Mouse (Mus musculus) intestine, postnatal 0 days (tissue): ENCODE measurements at regions not wholly inside any gene's neighbourhood (a gene's known extent, or its start where the extent isn't known, plus 50 kb on each side); places are given as distances from the start of the nearest gene placed in this dataset.

Experiments
- ATAC-seq: fragments of 200-750 bp; cut with Nextera tagmentation; 2 replicates; pipeline ENCODE4 v1.8.0; 2017; ENCODE audit warnings: mild to moderate bottlenecking, moderate TSS enrichment, moderate library complexity
- H3K27ac ChIP-seq: fragments of 300-500 bp; sonication (generic); 2 replicates; pipeline ENCODE4 v1.5.1; 2014; ENCODE audit warnings: mild to moderate bottlenecking, low read depth, low read length, moderate library complexity
- H3K27me3 ChIP-seq: fragments of 300-500 bp; sonication (generic); replicated peaks from 2 replicates; pipeline ENCODE4 v1.6.1; 2014; ENCODE audit warnings: low read length, mixed read lengths; ENCODE audit not compliant: control insufficient read depth, insufficient read depth
- H3K36me3 ChIP-seq: fragments of 300-500 bp; sonication (generic); 2 replicates; pipeline ENCODE4 v1.6.1; 2014; ENCODE audit warnings: mild to moderate bottlenecking, moderate library complexity; ENCODE audit not compliant: control insufficient read depth, insufficient read depth
- H3K4me1 ChIP-seq: fragments of 300-500 bp; sonication (generic); replicated peaks from 2 replicates; pipeline ENCODE4 v1.6.1; 2014; ENCODE audit warnings: antibody characterized with exemption, low read length, mixed read lengths; ENCODE audit not compliant: control insufficient read depth, insufficient read depth
- H3K4me2 ChIP-seq: fragments of 300-500 bp; sonication (generic); replicated peaks from 2 replicates; pipeline ENCODE4 v1.6.1; 2014; ENCODE audit warnings: low read depth, mild to moderate bottlenecking, moderate library complexity
- H3K4me3 ChIP-seq: fragments of 300-500 bp; sonication (generic); 2 replicates; pipeline ENCODE4 v1.5.1; 2014; ENCODE audit warnings: low read depth, low read length
- H3K9ac ChIP-seq: fragments of 300-500 bp; sonication (generic); 2 replicates; pipeline ENCODE4 v1.6.1; 2014; ENCODE audit warnings: mild to moderate bottlenecking, low read depth, low read length
- H3K9me3 ChIP-seq: fragments of 300-500 bp; sonication (generic); 2 replicates; pipeline ENCODE4 v1.6.1; 2016; ENCODE audit warnings: mixed run types; ENCODE audit not compliant: control insufficient read depth
- CTCF ChIP-seq: sonication (generic); IDR thresholded peaks from 2 replicates; pipeline ENCODE4 v1.5.1; 2016; ENCODE audit warnings: low read depth, mild to moderate bottlenecking, control low read depth, antibody characterized with exemption, moderate library complexity
- WGBS: fragments of 180-500 bp; shearing (Covaris S2); extraction: QIAGEN DNeasy Blood & Tissue Kit; methylation state at CpG from one replicate; pipeline ENCODE4 v1.1.7; 2014; 5-methylcytosine and 5-hydroxymethylcytosine counted together

- no peak overlapping the region for H3K4me3 ChIP-seq
- TF ChIP-seq CTCF: no peak
- H3K9ac ChIP-seq: no peak overlapping the region
- H3K4me2 ChIP-seq: no peak overlapping the region
- ATAC-seq: 0 out of 2 replicates have a peak, but pooled peaks have one; percentile 28
- peaks cover 4% of the 10 kb centered on the region; the same call in 1 of the 2 replicates for H3K27me3 ChIP-seq
- H3K36me3 ChIP-seq: no peaks in the 10 kb centered on the region
- H3K4me1 ChIP-seq: no peaks in the 10 kb centered on the region
- no peak overlapping the region for H3K27ac ChIP-seq
- no peaks in the 10 kb centered on the region for H3K9me3 ChIP-seq
- WGBS: 44% methylated on average over 5 of the region's 5 CpGs
Measured at GRCm38 (mm10) chr12:77133465-77134305, 104.2 kb upstream of the Fut8 start.

- Histone ChIP-seq H3K27me3 (no peaks in the 10 kb centered on the region; the same call in 1 of the 2 replicates), H3K4me3 (no peak overlapping the region), H3K9ac (no peak overlapping the region), H3K27ac (no peak overlapping the region), H3K9me3 (no peaks in the 10 kb centered on the region), H3K4me1 (no peaks in the 10 kb centered on the region), H3K4me2 (no peak overlapping the region), H3K36me3 (no peaks in the 10 kb centered on the region)
- ATAC-seq: no peak
- 46% methylated on average over 7 of the region's 7 CpGs for WGBS
- TF ChIP-seq CTCF: no peak
Measured at GRCm38 (mm10) chr12:77131328-77131727, 106.6 kb upstream of the Fut8 start.

GRCm38 (mm10) chr12:77130526-77130925, 107.4 kb upstream of the Fut8 start:
- Histone ChIP-seq H3K4me2 (no peak overlapping the region), H3K27ac (no peak overlapping the region), H3K36me3 (no peaks in the 10 kb centered on the region), H3K9ac (no peak overlapping the region), H3K9me3 (no peaks in the 10 kb centered on the region), H3K4me1 (no peaks in the 10 kb centered on the region), H3K27me3 (no peaks in the 10 kb centered on the region; the same call in 1 of the 2 replicates), H3K4me3 (no peak overlapping the region)
- no peak for ATAC-seq
- TF ChIP-seq CTCF: no peak
- 58% methylated on average over 6 of the region's 6 CpGs for WGBS

GRCm38 (mm10) chr12:77124267-77124666, 113.7 kb upstream of the Fut8 start:
- Histone ChIP-seq H3K9ac (no peak overlapping the region), H3K9me3 (no peaks in the 10 kb centered on the region), H3K27ac (no peak overlapping the region), H3K4me1 (no peaks in the 10 kb centered on the region), H3K4me2 (no peak overlapping the region), H3K27me3 (peaks cover 8% of the 10 kb centered on the region; the same call in 1 of the 2 replicates), H3K36me3 (no peaks in the 10 kb centered on the region), H3K4me3 (no peak overlapping the region)
- WGBS: 59% methylated on average over 1 of the region's 1 CpGs
- TF ChIP-seq CTCF: no peak
- no peak for ATAC-seq

GRCm38 (mm10) chr12:77113516-77113915, 124.4 kb upstream of the Fut8 start:
- H3K9me3 ChIP-seq: no peaks in the 10 kb centered on the region
- peaks cover 35% of the 10 kb centered on the region for H3K27me3 ChIP-seq
- TF ChIP-seq CTCF: no peak
- no peaks in the 10 kb centered on the region for H3K36me3 ChIP-seq
- H3K9ac ChIP-seq: no peak overlapping the region
- H3K4me3 ChIP-seq: no peak overlapping the region
- no peak for ATAC-seq
- H3K4me2 ChIP-seq: no peak overlapping the region
- no peak overlapping the region for H3K27ac ChIP-seq
- 83% methylated on average over 2 of the region's 2 CpGs for WGBS
- H3K4me1 ChIP-seq: no peaks in the 10 kb centered on the region

- no peak for ATAC-seq
- 74% methylated on average over 2 of the region's 2 CpGs for WGBS
- no peaks in the 10 kb centered on the region for H3K36me3 ChIP-seq
Measured at GRCm38 (mm10) chr12:77112133-77112532, 125.8 kb upstream of the Fut8 start.

More at GRCm38 (mm10) chr12:77112133-77112532, 125.8 kb upstream of the Fut8 start:
- Histone ChIP-seq H3K4me1 (no peaks in the 10 kb centered on the region), H3K27ac (no peak overlapping the region), H3K9ac (no peak overlapping the region), H3K27me3 (peaks cover 42% of the 10 kb centered on the region), H3K9me3 (no peaks in the 10 kb centered on the region), H3K4me3 (no peak overlapping the region), H3K4me2 (no peak overlapping the region)
- no peak for TF ChIP-seq CTCF
